ENCODE assay signal across 9 mouse cellular contexts in the genomic region with DNA sequence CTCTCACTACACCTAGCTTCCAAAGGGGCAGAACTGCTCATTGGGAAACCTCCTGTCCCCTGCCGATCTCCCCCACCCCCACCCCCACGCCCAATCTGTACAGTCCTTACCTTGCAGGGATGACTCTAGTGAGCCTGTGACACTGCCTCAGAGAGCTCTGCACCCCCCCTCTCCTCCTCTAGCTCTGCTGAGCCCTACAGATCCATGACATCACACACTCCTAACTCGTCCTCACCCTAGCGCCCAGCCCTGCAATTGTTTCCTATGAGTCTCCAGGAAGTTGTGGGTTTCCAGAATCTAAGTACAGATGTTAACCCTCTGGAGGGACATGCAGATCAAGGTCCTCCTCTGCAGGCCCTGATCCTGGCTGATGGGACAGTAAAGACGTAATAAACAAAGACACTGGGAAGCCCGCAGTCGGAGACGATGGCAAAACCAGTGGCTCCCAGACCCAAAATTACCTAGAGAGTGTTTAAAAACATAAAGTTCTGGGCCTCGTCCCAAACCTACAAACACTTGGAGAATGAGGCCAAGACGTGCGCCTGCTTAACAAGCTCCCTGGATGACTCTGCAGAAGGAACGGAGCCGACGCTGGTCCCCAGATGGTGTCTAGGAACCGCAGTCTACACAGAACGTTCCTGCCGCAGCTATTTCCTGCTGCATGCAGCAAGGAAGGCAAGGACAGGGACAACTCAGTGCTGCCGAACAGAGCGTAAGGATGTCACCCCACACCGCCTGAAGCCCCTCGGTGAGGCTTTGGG.
DNase-seq lines count a peak whose midpoint lies in the region; ATAC-seq and TF ChIP-seq lines count a peak whose summit lies in the region.
"Had no signal": no experiment of that assay in that cellular context is flagged by ENCODE, and none has a peak within 500 bp of the region (broad histone marks: within the 10 kb centered on the region; RNA-seq: fewer than 3 reads in every experiment).

No protein-coding gene starts in this region.

- TF ChIP-seq CTCF in small intestine, adult 2 months (IDR thresholded peaks at IDR 0.05; ENCODE audit: extremely low read depth, insufficient read length, insufficient replicate concordance, low read depth, low read length) = no peak

- H3K4me3 ChIP-seq in heart, embryonic 12.5 days = no peak overlapping the region
- H3K4me3 ChIP-seq in limb, embryonic 12.5 days (replicated peaks) = no peak overlapping the region
- H3K4me3 ChIP-seq in small intestine, adult 2 months (ENCODE audit: low read depth, low read length) = no peak overlapping the region; the same call in 1 of the 2 replicates
- H3K4me3 ChIP-seq: liver, embryonic 15.5 days had no signal

- H3K36me3 ChIP-seq in heart, embryonic 12.5 days = no peaks in the 10 kb centered on the region
- no peaks in the 10 kb centered on the region for H3K36me3 ChIP-seq in limb, embryonic 12.5 days
- H3K36me3 ChIP-seq in small intestine, adult 2 months (ENCODE audit: control insufficient read depth, insufficient read depth, low read length) = no peaks in the 10 kb centered on the region
- H3K36me3 ChIP-seq: liver, embryonic 15.5 days had no signal

- H3K4me1 ChIP-seq in heart, embryonic 12.5 days (replicated peaks) = peaks cover 22% of the 10 kb centered on the region
- peaks cover 25% of the 10 kb centered on the region for H3K4me1 ChIP-seq in limb, embryonic 12.5 days (replicated peaks)
- H3K4me1 ChIP-seq in small intestine, adult 2 months (ENCODE audit: control insufficient read depth, insufficient read depth, insufficient read length, low read length) = peaks cover 3% of the 10 kb centered on the region; the same call in 1 of the 2 replicates
- H3K4me1 ChIP-seq: liver, embryonic 15.5 days had no signal

- peak; percentile 55 to 76 for DNase-seq in layer of hippocampus, adult 18-20 months (ENCODE audit: low spot score in 2 of 2)
- no peak for DNase-seq in layer of hippocampus, adult 9-10 months (ENCODE audit: low spot score)
- no peak for DNase-seq in ovary, postnatal 36 days (ENCODE audit: low spot score)
- no peak for DNase-seq in adrenal gland, postnatal 10 days

- H3K4me2 ChIP-seq in heart, embryonic 12.5 days = no peak overlapping the region
- no peak overlapping the region for H3K4me2 ChIP-seq in limb, embryonic 12.5 days
- H3K4me2 ChIP-seq: liver, embryonic 15.5 days had no signal

- no peaks in the 10 kb centered on the region for H3K9me3 ChIP-seq in heart, embryonic 12.5 days (replicated peaks)
- no peaks in the 10 kb centered on the region for H3K9me3 ChIP-seq in limb, embryonic 12.5 days
- H3K9me3 ChIP-seq: liver, embryonic 15.5 days had no signal

- WGBS in heart, embryonic 12.5 days = 63% methylated on average over 21 of the region's 21 CpGs
- 67% methylated on average over 21 of the region's 21 CpGs for WGBS in limb, embryonic 12.5 days
- 67% methylated on average over 21 of the region's 21 CpGs for WGBS in small intestine, adult 2 months

- peak; percentile 95 for ATAC-seq in common myeloid progenitor, adult 5-6 weeks (replicated peaks; ENCODE audit: low read depth, poor library complexity, severe bottlenecking)
- ATAC-seq in heart, embryonic 12.5 days (ENCODE audit: insufficient number of reproducible peaks, low FRiP score) = peak; percentile 73; the same call in 1 of the 2 replicates
- peak; percentile 59; the same call in 1 of the 2 replicates for ATAC-seq in limb, embryonic 12.5 days (ENCODE audit: insufficient number of reproducible peaks, insufficient read depth, low FRiP score, low TSS enrichment, low read depth)

- no peak overlapping the region for H3K9ac ChIP-seq in heart, embryonic 12.5 days
- H3K9ac ChIP-seq in limb, embryonic 12.5 days (replicated peaks) = no peak overlapping the region
- H3K9ac ChIP-seq: liver, embryonic 15.5 days had no signal

- no peak for TF ChIP-seq POLR2A in small intestine, adult 2 months (IDR thresholded peaks at IDR 0.05; ENCODE audit: low read depth, low read length)

- no peak overlapping the region for H3K27ac ChIP-seq in heart, embryonic 12.5 days (ENCODE audit: poor library complexity, severe bottlenecking)
- H3K27ac ChIP-seq in limb, embryonic 12.5 days = peak overlapping the region; percentile 20; the same call in 1 of the 2 replicates
- peak overlapping the region; percentile 70 for H3K27ac ChIP-seq in small intestine, adult 2 months (ENCODE audit: insufficient read depth, low read depth, low read length)
- H3K27ac ChIP-seq: liver, embryonic 15.5 days had no signal

- no peaks in the 10 kb centered on the region for H3K27me3 ChIP-seq in heart, embryonic 12.5 days (replicated peaks)
- H3K27me3 ChIP-seq in limb, embryonic 12.5 days = no peaks in the 10 kb centered on the region
- H3K27me3 ChIP-seq in small intestine, adult 2 months (ENCODE audit: control insufficient read depth, insufficient read depth, low read length) = no peaks in the 10 kb centered on the region
- H3K27me3 ChIP-seq: liver, embryonic 15.5 days had no signal

Comparison
In these comparisons a context has a peak if more than half of its experiments do, and no peak if none do; other contexts are left out.
1. DNase-seq: peak in layer of hippocampus, adult 18-20 months (2 of 2); none in layer of hippocampus, adult 9-10 months (single experiment), ovary, postnatal 36 days (single experiment) and adrenal gland, postnatal 10 days (single experiment).
2. Peak in every context shown above with its lines, with median percentiles within 50 percentile points of each other: ATAC-seq.